Mouse (Mus musculus) midbrain, embryonic 11.5 days (tissue): Measurements from ENCODE around the gene Sgms1. TPM values are rescaled to one million over a fixed set of nuclear protein-coding genes. Genes with fewer than 3 reads are reported as not detected.

ENCODE experiments used
- ATAC-seq: fragments of 200-750 bp; cut with Nextera tagmentation; 2 replicates; pipeline ENCODE4 v1.8.0; 2017; ENCODE audit warnings: moderate TSS enrichment, moderate library complexity; ENCODE audit not compliant: low FRiP score
- DNase-seq: peaks from one replicate; pipeline ENCODE4 v3.0.0; 2015; ENCODE audit warnings: low spot score; ENCODE audit errors: missing footprints
- H3K27ac ChIP-seq: fragments of 300-500 bp; sonication (generic); 2 replicates; pipeline ENCODE4 v1.5.1; 2014; ENCODE audit warnings: low read depth, low read length
- H3K27me3 ChIP-seq: fragments of 300-500 bp; sonication (generic); 2 replicates; pipeline ENCODE4 v1.6.1; 2014; ENCODE audit warnings: mild to moderate bottlenecking, low read length, moderate library complexity, mixed read lengths; ENCODE audit not compliant: control insufficient read depth, insufficient read depth
- H3K36me3 ChIP-seq: fragments of 300-500 bp; sonication (generic); 2 replicates; pipeline ENCODE4 v1.6.1; 2014; ENCODE audit warnings: mild to moderate bottlenecking, low read length, moderate library complexity, mixed read lengths; ENCODE audit not compliant: control insufficient read depth, insufficient read depth
- H3K4me1 ChIP-seq: fragments of 300-500 bp; sonication (generic); 2 replicates; pipeline ENCODE4 v1.6.1; 2014; ENCODE audit warnings: low read length; ENCODE audit not compliant: control insufficient read depth, insufficient read depth
- H3K4me2 ChIP-seq: fragments of 300-500 bp; sonication (generic); 2 replicates; pipeline ENCODE4 v1.6.1; 2014; ENCODE audit warnings: mild to moderate bottlenecking, moderate library complexity
- H3K4me3 ChIP-seq: fragments of 300-500 bp; sonication (generic); 2 replicates; pipeline ENCODE4 v1.5.1; 2014; ENCODE audit warnings: low read depth, low read length
- H3K9ac ChIP-seq: fragments of 300-500 bp; sonication (generic); 2 replicates; pipeline ENCODE4 v1.6.1; 2014; ENCODE audit warnings: low read length
- H3K9me3 ChIP-seq: fragments of 300-500 bp; sonication (generic); 2 replicates; pipeline ENCODE4 v1.6.1; 2016; ENCODE audit warnings: low read length; ENCODE audit not compliant: control insufficient read depth
- WGBS: fragments of 180-500 bp; shearing (Covaris S2); extraction: QIAGEN DNeasy Blood & Tissue Kit; methylation state at CpG from one replicate; pipeline ENCODE4 v1.1.7; 2014; 5-methylcytosine and 5-hydroxymethylcytosine counted together
- polyA plus RNA-seq: library from polyadenylated mRNA; unstranded; fragments of >200 nt; fragmentation: Nextera tagmentation; extraction: Ambion mirVana; gene quantifications from 2 replicates; pipeline ENCODE4 v1.2.1, GENCODE M21; 2014

Sgms1 gene
- polyA plus RNA-seq, 1 experiment from 2014 or later = 10.1 TPM

DNA sequence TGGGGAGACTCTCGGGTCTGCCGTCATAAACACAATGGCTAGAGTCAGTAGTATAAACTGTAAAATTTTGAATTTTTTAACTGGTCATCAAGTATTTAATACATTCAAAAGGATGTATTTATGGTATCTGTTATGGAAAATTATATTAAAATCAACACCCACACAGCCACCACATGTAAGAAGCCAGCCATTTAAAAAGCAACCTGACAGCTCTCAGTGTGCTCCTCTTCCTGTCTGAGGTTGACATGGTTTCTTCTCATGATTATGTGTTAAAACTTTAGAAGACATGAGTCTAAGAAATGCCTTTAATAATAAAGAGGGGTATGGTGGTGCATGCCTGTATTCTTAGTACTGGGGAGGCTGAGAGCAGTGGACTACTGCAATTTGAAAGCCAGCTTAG, 172.8 kb downstream of the Sgms1 start:
- H3K36me3 ChIP-seq = no peaks in the 10 kb centered on the region
- H3K9me3 ChIP-seq = no peaks in the 10 kb centered on the region
- no peak overlapping the region for H3K27ac ChIP-seq
- DNase-seq = no peak
- H3K4me2 ChIP-seq = no peak overlapping the region
- no peaks in the 10 kb centered on the region for H3K27me3 ChIP-seq
- H3K4me3 ChIP-seq = no peak overlapping the region
- ATAC-seq = no peak
- no peaks in the 10 kb centered on the region for H3K4me1 ChIP-seq
- WGBS = 93% methylated on average over 2 of the region's 2 CpGs
- no peak overlapping the region for H3K9ac ChIP-seq

DNA sequence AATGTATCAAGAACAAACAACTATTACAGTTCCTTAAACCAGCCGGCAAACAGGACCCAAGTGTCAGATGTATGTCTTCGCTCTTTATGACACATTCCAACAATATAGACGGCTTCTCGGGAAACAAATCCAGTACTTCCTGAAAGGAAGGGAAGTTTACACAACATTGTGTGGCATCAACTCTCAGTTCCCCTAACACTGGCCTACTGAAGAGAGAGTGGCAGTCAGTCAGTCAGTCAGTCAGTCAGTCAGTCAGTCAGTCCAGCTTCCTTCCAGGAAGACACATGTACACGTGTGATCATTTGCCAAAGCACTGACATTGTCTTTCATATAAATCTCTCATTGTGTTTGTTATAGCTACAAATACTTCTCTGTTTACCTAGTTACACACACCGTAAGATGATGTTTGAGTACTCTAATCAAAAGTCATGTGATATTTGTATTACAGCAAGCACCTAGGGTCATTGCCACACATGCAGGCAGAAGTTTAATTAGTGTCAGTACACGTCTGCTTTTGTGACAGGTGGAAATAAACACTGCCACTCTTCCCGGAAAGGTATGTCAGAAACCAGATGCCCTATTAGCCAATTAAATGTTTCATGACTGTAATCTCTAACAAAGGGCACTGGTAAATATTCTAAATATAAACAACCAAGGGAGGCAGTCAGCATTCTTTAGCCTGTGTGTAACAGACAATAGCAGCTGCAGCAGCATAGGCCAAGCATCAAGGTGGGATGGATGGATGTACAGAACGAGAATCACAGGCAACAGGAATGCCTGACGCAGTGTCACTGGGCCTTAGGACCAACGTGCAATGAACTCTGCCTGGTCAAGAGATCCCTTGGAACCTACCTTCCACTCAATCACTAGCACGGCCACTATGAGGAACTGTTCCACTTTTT, 174.4 kb downstream of the Sgms1 start:
- 87% methylated on average over 12 of the region's 12 CpGs for WGBS
- H3K27ac ChIP-seq = no peak overlapping the region
- H3K9ac ChIP-seq = no peak overlapping the region
- H3K9me3 ChIP-seq = no peaks in the 10 kb centered on the region
- H3K36me3 ChIP-seq = no peaks in the 10 kb centered on the region
- no peak for DNase-seq
- H3K4me1 ChIP-seq = peaks cover 10% of the 10 kb centered on the region
- H3K27me3 ChIP-seq = no peaks in the 10 kb centered on the region
- no peak overlapping the region for H3K4me3 ChIP-seq
- no peak for ATAC-seq
- no peak overlapping the region for H3K4me2 ChIP-seq

DNA sequence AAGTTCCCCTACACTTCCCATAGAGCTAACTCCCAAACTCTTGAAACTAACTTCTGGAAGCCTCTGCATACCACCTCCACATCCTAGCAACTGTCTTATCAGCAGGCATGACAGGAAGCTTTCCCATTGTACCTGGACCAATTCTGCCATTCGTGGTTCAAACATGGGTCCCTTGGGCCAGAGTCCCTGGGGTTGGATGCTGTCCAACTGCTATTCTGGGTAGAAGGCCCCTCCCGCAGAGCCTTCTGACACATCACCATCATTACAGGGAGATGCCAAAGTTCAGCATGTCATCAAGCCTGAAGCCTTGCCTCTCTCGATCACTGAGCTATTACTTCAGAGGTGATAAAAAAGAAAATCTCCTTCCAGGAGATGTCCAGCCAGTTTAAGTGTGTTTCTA, 175.9 kb downstream of the Sgms1 start:
- Histone ChIP-seq H3K27me3 (no peaks in the 10 kb centered on the region), H3K27ac (no peak overlapping the region), H3K9ac (no peak overlapping the region), H3K36me3 (no peaks in the 10 kb centered on the region), H3K4me1 (peaks cover 12% of the 10 kb centered on the region), H3K4me2 (no peak overlapping the region), H3K4me3 (no peak overlapping the region), H3K9me3 (no peaks in the 10 kb centered on the region)
- no peak for DNase-seq
- no peak for ATAC-seq
- 90% methylated on average over 3 of the region's 3 CpGs for WGBS

GRCm38 (mm10) chr19:32211293-32211585, 178.3 kb downstream of the Sgms1 start:
- Histone ChIP-seq H3K9ac (peak overlapping the region; percentile 37; the same call in 1 of the 2 replicates), H3K4me3 (peak overlapping the region; percentile 26; the same call in 1 of the 2 replicates), H3K4me2 (peak overlapping the region; percentile 56), H3K27ac (no peak overlapping the region), H3K27me3 (no peaks in the 10 kb centered on the region), H3K36me3 (no peaks in the 10 kb centered on the region), H3K4me1 (peaks cover 12% of the 10 kb centered on the region), H3K9me3 (no peaks in the 10 kb centered on the region)
- no peak for DNase-seq
- peak; percentile 70 for ATAC-seq

GRCm38 (mm10) chr19:32210450-32211292, 178.8 kb downstream of the Sgms1 start:
- H3K27ac ChIP-seq = no peak overlapping the region
- ATAC-seq (peak; percentile 95), DNase-seq (peak; percentile 94)
- no peaks in the 10 kb centered on the region for H3K36me3 ChIP-seq
- peaks cover 12% of the 10 kb centered on the region for H3K4me1 ChIP-seq
- H3K4me3 ChIP-seq = peak overlapping the region; percentile 26; the same call in 1 of the 2 replicates
- H3K9ac ChIP-seq = peak overlapping the region; percentile 37
- H3K9me3 ChIP-seq = no peaks in the 10 kb centered on the region
- H3K4me2 ChIP-seq = peak overlapping the region; percentile 56
- WGBS = 4% methylated on average over 34 of the region's 34 CpGs
- H3K27me3 ChIP-seq = no peaks in the 10 kb centered on the region

DNA sequence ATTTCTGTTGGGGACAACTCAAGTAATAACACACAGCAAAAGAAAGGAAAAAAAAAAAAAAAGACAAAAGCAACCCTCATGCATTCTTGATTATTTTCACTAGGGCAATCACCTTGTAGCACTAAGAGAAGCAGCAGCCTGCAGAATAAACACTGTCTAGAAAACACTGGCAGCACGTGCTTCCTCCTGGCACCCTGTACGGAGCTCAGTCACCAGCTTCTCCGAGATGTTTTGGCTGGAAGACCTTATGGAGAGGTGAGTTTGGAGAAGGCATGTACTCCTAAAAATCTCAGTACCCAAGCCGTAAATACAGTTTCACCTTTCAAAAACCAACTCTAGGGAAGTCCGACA, 179.4 kb downstream of the Sgms1 start:
- Histone ChIP-seq H3K27me3 (no peaks in the 10 kb centered on the region), H3K36me3 (no peaks in the 10 kb centered on the region), H3K4me3 (peak overlapping the region; percentile 26; the same call in 1 of the 2 replicates), H3K4me1 (peaks cover 12% of the 10 kb centered on the region), H3K4me2 (peak overlapping the region; percentile 56), H3K9ac (peak overlapping the region; percentile 37), H3K27ac (no peak overlapping the region), H3K9me3 (no peaks in the 10 kb centered on the region)
- no peak for ATAC-seq
- DNase-seq = peak; percentile 83
- 27% methylated on average over 5 of the region's 5 CpGs for WGBS

GRCm38 (mm10) chr19:32202131-32203114, 187.1 kb downstream of the Sgms1 start:
- Histone ChIP-seq H3K9me3 (no peaks in the 10 kb centered on the region), H3K4me2 (no peak overlapping the region), H3K4me1 (no peaks in the 10 kb centered on the region), H3K9ac (no peak overlapping the region), H3K27me3 (no peaks in the 10 kb centered on the region), H3K36me3 (no peaks in the 10 kb centered on the region), H3K4me3 (no peak overlapping the region), H3K27ac (no peak overlapping the region)
- DNase-seq (no peak), ATAC-seq (no peak)
- 87% methylated on average over 12 of the region's 12 CpGs for WGBS

- Histone ChIP-seq H3K4me3 (no peak overlapping the region), H3K27me3 (no peaks in the 10 kb centered on the region), H3K9ac (no peak overlapping the region), H3K36me3 (no peaks in the 10 kb centered on the region), H3K9me3 (no peaks in the 10 kb centered on the region), H3K27ac (no peak overlapping the region), H3K4me1 (no peaks in the 10 kb centered on the region), H3K4me2 (no peak overlapping the region)
- DNase-seq (no peak), ATAC-seq (no peak)
- WGBS = 91% methylated on average over 4 of the region's 4 CpGs
These were observed 189.5 kb downstream of the Sgms1 start for GRCm38 (mm10) chr19:32199861-32200574.
